Mouse (Mus musculus): Measurements from ENCODE around the gene Spon1.

Gene Spon1

GRCm38 (mm10) chr7:113780286-113780685 lies 14.5 kb downstream of the Spon1 start:
- no peak for DNase-seq

GRCm38 (mm10) chr7:113791991-113792390 lies 26.2 kb downstream of the Spon1 start:
- no peak for DNase-seq

GRCm38 (mm10) chr7:113792871-113793270 lies 27.1 kb downstream of the Spon1 start:
- no peak for DNase-seq

DNA sequence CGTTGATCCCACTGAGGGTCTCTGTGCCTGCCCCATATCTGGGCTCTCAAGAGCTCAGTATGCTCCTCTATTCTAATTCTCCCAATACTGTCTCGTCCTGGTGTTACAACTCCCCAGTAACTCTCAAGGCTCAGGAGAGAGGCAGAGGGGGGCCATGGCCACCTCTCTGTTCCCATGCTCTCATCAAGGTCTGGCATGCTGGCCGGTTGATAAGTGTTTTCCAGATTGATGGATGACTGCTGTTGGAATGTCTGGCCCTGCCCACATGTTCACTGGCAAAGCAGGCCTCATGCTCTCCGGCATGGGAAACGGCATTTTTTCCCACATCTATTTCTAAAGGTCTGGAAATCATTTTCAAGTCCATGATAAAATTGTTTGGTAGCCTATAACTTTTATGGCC lies 29.4 kb downstream of the Spon1 start:
- no peak for DNase-seq

DNA sequence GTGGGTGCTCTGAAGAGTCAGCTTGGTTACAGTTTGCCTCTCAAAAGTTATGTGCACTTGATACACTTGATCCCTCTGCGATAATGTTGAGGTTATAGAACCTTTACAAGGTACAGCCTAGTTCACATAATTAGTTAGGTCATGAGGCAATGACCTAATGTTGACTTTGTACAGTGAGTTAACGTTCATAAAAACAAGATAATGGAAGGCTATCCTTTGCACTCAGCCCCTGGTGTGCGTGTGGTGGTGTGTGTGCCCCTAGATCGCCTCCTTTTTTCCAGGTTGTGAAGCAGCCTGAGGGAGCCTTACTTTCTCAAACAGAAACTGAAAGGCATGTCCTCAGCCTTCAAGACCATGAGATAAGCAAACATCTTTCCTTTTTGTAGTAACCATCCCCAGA lies 31.3 kb downstream of the Spon1 start:
- no peak for DNase-seq

DNA sequence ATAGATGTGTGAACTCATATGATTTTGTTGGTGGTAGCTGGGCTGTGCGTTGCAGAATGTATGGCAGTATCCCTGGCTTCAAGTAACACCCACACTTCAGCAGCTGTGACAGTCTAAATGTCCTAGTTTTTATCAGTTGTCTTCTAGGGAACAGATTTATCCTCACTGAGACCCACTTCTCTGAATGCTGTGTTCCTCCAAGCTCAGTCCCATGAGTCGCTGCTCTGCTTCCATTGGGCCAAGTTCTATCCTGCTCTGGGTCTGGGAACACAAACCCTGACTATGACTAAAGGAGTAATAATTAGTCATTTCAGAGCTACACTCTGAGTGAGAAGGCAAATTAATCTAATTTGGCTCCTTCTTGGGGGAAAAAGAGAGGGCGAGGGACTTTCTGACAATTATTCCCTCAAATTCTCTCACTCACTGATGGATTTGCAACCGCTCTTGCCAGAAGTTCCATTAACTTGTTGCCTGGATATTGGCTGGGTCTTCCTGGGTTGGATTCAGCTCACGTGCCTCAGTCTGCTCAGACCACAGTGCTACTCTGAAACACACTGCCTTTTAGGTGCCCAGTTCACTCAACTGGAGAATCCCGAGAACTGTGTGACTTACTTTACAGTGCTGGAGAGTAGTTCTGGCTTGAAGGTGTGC lies 32.9 kb downstream of the Spon1 start:
- DNase-seq: no peak

GRCm38 (mm10) chr7:113809781-113810180 lies 44.0 kb downstream of the Spon1 start:
- DNase-seq: no peak

GRCm38 (mm10) chr7:113811376-113812158 lies 45.8 kb downstream of the Spon1 start:
- no peak for DNase-seq

DNA sequence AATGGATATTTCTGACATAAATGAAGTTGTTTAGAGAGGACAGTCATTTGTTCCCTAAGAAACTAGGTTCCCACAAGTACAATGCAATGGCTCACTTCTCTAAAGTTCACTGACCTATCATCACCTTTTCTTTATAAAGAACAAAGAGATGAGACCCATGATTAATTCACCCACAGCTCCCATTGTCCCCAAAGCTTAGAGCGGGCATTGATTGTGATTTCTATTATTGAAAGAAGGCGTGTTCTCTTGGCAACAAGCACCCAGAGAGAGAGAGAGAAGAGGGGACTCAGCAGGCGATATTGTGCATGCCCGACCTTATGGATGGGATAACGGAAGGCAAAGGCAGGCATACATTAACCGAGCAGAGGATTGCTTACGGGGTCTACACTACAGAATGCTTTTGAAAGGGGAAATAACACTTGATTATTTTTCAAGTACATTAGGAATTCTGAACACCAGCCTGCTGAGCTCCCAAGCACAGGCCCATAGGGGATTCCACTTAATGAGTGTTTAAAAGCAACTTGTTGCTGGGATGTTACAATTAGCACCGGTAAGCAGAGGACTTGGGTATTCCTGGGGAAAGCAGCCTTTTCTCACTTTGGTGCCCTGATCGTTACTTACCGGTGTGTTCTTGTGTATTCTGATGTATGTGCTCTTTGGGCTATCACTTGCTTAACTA lies 48.4 kb downstream of the Spon1 start:
- DNase-seq: no peak

DNA sequence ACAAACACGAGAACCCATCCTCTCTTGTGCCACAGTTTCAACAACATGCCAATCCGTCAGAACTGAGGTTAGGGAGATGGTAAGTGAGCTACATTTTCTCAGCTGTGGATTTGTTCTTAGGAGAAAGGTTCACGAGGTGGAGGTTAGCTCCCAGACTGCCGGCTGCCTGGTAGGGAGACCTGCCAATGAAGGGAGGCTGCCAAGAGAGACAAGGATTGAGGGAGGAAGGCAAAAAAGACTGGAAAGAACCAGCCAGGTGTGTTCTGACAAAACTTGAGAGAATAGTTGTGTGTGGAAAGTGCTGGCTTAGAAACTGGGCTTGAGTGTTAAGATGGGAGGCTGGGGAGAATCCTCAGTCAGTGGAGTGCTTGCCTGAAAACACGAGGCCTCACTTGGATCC lies 49.9 kb downstream of the Spon1 start:
- no peak for DNase-seq

GRCm38 (mm10) chr7:113816827-113817334 lies 51.1 kb downstream of the Spon1 start:
- DNase-seq: no peak

GRCm38 (mm10) chr7:113818116-113818515 lies 52.3 kb downstream of the Spon1 start:
- DNase-seq: no peak

DNA sequence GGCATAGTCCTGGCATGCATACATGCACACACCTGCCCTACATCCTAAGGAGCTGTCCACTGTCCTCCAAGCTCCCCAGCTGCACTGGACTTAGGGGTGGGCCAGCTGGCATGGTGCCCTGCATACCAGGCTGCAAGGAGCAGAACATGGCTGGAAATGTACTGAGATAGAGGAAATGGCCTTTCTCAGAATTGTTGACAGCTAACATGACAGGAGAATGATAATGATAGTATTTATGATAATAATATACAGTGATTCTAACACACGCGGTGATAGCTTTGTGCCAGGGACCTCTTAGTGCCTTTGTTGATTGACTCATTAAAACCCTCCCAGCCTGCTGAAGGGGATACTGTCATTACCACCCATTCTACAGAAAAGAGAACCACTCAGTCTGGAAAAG lies 54.4 kb downstream of the Spon1 start:
- DNase-seq: no peak

- no peak for DNase-seq
Observed at GRCm38 (mm10) chr7:113823026-113823425, 57.2 kb downstream of the Spon1 start.

- DNase-seq: no peak
Observed at GRCm38 (mm10) chr7:113824651-113825050, 58.9 kb downstream of the Spon1 start.

- DNase-seq: no peak
Observed at GRCm38 (mm10) chr7:113825498-113826205, 59.9 kb downstream of the Spon1 start.

- DNase-seq: no peak
Observed at GRCm38 (mm10) chr7:113826510-113826909, 60.7 kb downstream of the Spon1 start.

- DNase-seq: no peak
Observed at GRCm38 (mm10) chr7:113828122-113828571, 62.3 kb downstream of the Spon1 start.

- no peak for DNase-seq
Observed at GRCm38 (mm10) chr7:113828576-113828975, 62.8 kb downstream of the Spon1 start.

DNA sequence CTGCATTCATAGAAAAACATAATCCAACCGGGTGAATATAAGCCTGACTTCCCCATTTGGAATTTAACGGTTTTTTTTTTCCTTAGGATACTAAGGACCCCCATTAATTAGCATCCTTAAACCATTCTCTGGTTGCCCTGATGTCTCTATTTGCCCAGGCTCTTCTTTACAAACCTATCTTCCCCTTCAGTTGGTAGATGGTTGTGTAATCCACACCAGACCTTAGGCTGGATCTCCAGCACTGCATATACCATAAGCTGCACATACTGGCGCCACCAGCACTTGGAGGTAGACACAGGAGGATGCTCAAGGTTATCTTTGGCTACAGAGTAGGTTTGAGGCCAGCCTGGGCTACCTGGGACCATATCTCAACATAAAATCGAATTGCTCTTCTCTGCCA lies 71.4 kb downstream of the Spon1 start:
- no peak for DNase-seq

DNA sequence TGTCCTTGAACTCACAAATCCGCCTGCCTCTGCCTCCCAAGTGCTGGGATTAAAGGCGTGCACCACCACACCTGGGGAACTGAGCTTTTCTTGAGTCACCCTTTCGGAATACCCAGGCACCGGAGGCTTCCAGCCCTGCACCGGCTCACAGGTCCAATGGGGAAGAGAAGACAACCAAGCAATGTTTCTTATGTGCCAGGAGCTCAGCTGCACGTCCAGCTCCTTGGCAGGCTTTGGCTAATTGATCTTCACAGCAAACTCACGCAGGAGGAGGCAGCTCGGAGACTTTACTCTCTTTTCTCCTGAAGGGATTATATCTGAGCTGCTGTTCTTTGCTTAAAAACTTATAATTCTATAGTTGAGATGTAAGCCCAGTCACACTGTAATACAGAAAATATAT lies 73.6 kb downstream of the Spon1 start:
- no peak for DNase-seq

- DNase-seq: no peak
Observed at GRCm38 (mm10) chr7:113841521-113841920, 75.7 kb downstream of the Spon1 start.

GRCm38 (mm10) chr7:113843150-113843549 lies 77.4 kb downstream of the Spon1 start:
- no peak for DNase-seq

All from kidney, adult 11 months (tissue).